Mouse (Mus musculus) frontal cortex, postnatal 25 days (tissue): ENCODE data around the gene Pamr1.
A peak's percentile ranks its signal among the peaks of the same experiment; 100 is the strongest.

Experiments used
- DNase-seq, 2 experiments: peaks; one replicate each; pipeline ENCODE4 v3.0.0; 2022; ENCODE audit warnings: low spot score in 2 of 2

Gene Pamr1

DNA sequence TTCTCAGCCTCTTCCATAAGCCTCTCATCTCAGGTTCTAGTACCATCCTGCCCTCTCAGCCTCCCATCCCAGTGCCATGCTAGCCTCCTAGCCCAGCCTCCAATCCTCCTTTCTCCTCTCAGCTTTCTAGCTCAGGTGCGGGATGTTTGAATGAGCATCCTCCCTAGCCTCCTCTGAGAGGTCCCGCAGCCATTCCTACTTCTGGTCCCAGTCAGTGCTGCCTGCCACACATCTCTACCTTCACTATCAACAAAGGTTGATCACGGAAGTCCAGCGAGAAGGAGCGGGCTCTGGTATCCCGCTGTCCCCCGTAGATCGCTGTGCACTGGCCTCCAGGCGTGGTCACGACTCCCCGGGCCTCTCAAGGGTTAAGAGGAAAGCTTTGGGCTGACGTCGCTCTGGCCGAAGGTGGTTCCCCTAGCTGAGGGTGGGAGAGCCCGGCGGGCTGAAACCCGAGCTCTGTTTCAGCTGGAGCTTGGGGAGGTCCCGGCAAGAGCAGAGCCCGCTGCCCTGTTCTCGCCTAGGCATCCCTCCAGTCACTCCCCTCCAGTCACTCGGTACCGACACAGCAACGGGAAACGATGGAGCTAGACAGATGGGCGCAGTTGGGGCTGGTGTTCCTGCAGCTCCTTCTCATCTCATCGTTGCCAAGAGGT lies at the start of gene Pamr1:
TSS of gene Pamr1 (plus strand) at position 402 of the 656 bp plus-strand sequence.
- no peak for DNase-seq

DNA sequence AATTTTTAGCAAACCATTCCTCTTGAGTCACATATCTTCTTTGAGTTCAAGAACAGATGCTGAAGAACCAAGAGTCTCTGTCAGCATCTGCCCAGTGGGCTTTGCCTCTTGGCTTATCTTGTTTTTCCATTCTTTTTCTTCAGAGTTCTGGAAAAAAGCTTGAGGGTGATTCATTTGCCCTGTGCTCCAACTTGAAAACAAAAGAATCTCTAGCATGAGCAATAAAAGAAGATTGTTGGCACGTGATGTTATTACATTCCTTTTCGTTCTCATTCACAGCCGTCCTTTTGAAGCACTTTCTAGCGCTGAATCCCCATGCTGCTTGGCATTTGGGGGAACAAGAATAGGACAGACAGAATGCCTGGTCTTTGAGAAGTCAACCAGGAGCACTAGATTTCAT lies 42.2 kb upstream of the Pamr1 start:
- no peak for DNase-seq

DNA sequence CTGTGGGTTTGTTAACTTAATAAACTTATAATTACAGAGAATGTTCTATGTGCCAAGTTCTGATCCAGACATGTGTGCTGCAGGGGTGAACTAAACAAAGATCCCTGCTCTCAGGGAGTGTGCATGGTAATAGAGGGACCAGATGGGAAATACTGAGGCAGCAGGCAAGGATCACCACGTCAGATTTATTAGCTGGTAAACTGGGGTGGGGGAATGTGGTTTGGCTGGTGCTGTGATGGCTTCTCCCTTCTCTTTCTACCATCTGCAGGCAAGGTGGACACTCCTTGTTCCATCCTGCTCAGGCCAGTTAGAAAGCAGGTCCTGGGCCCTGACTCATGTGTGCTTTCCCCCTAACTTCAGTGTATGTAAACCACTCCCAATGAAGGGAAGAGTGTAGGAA lies 41.7 kb upstream of the Pamr1 start:
- no peak for DNase-seq

DNA sequence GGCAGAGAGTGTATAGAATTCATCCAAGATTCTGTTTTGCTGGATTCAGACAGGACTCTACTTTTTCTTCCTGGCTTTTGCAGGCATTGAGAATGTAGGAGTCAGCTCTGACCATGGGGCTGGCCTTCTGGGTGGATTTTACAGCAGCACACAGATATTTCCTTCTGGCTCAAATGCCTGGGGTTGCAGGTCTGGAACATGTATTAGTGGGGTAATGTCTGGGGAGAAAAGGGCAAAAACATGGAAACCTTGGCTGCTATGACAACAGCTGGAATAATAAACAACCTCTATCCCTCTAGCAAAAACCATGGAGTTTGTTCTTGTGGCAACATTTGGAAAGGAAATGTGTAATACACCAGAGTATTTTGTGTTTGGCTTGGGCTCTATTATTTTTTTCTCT lies 29.9 kb upstream of the Pamr1 start:
- no peak for DNase-seq

DNA sequence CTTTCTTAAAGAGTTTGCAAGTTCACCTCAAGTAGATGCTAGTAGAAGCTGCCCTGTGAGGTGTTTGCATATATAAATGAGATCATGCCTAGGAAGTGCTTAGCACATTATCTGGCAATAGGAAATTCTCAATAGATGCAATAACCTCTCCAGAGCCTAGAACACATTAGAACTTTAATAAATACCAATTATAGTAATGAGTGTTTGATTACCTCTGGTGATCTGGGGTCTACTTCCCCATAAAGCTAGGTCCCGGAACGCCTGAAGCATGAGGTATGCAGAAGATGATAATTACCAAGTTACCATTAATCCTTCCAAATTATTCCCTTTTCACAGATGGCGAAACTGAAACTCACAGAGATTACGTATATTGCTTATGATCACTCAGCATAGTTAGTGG lies 22.2 kb upstream of the Pamr1 start:
- no peak for DNase-seq

DNA sequence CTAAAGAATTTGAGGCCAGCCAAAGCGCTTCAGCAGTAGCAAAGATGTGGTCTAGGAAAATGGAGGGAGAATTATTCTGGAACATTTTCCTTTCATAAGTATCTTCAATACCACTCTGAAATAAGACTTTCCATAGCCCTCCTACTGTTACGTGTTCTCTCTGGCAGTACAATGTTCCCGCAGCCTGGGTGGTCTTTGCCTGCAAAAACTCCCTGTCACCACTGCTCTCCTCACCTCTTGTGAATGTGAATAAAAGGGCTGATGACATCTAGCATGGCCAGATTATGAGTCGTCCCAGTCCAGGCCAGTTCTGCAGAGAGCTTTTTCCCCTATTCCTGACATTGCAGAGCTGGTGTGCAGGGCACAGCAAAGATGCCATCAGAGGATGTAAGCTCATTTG lies 16.4 kb upstream of the Pamr1 start:
- DNase-seq, result no peak

DNA sequence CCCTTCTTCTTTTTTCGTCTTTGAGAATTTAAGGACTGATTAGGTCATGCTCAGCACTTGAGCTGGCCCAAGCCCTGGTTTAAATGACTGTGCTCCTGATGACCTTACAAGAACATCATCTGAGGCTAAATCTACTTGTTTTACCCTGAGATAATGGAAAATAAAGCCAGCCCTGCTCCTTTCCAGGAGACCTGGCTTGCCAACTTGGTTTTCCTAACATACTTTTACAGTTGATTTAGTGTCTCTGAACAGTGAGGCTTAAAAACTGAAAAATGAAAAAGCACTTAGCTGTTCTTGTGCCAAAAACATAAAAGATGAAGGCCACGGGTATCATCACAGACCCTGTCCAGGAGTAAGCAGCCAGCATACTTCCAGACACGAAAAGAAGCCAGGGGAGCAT lies 13.0 kb upstream of the Pamr1 start:
- DNase-seq, result no peak

DNA sequence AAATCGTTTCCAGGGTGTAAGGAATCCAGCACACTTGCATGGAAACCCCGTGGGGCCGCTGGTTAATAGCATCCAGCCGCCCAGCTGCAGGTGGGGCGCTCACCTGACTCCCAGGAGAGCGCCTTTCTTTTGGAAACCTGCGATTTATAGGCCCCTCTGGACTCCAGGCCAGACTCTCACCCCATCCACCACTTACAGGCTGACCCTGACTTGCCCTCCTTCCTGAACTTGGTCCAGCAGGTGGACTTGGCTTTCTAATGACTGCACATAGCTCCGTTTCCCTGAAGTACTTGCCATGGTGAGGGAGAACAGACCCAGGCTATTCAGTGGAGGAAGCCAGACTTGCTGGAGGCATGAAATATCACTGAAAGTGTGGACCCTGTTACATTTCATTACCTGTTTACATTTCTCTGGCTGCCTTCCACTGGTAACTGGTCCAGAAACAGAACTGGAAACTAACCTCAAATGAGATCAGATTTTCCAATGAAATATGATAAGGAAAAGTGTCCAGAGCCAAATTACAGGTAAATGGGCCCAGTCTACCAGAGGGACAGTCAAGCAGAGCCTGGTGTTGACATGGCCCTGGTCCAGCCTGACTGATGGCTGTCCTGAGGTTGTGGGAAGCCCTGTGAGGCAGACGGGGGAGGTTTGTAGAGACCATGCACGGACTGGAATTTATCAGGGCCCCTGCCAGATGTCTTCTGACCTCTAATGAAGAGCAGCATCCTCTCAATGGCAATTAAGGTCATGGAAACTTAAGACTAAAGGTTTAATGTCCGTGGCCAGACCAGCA lies 9.2 kb upstream of the Pamr1 start:
- no peak for DNase-seq

DNA sequence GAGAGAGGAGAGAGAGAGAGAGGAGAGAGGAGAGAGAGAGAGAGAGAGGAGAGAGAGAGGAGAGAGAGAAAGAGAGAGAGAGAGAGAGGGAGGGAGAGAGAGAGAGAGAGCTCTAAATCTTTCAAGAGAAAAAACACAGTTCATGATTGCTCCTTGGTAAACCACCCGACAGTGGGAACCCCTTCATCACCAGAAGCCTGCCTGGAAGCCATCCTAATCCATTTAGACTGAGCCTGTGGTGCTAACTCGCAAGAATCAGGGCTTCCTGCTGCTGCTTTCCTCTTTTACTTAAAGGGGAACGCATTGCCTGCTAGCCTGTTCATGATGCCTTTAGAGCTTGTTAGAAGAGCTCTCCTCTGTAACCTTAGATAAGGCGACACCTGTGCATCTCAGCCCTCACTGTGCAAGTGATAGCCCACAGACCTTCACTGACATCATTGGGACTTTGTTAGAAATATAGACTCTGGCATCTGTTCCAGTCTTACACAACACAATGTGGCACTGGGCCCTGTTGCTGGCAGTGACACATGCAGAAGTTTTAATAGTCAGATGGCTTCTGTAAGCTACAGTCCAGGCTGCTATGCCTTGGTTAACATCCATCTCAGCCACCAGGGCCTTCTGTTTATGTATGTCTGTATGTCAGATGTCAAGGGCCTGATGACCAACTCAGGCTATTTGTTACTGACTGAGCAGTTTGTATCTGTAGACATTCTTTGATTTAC lies 8.2 kb upstream of the Pamr1 start:
- DNase-seq, result no peak

DNA sequence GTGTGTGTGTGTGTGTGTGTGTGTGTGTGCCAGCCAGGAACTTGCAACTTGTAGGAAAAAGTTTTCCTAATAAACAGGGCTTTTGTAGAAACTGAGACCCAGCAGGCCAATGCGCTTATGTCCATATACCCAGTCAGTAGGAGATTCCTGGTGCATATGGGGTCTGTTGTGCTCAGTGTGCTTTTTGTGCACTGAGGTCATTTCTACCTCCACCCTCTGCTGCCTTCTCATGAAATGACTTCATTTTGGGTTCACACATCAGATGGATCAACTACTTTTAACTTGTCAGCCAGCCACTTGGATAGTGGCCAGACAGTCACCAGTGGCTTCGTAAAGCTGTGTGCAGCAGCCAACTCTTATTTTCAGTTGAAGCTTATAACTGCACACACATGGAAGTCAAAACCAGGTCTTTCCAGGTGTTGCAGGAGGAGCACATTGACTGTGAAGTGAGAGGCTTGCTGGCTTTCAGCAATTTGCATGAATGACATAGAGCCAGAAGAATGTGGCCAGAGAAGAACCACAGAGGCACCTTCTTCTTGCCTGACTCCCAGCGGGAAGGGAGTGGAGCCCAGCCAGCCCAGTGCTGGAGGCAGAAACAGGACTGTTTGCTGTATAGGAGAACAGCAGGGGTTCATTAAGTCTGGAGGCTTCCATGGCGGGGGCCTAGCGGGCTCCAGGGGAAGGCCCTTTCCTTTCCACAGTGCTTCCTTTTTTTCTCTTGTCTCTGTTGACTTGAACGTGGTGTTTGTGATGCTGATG lies 5.7 kb upstream of the Pamr1 start:
- no peak for DNase-seq

DNA sequence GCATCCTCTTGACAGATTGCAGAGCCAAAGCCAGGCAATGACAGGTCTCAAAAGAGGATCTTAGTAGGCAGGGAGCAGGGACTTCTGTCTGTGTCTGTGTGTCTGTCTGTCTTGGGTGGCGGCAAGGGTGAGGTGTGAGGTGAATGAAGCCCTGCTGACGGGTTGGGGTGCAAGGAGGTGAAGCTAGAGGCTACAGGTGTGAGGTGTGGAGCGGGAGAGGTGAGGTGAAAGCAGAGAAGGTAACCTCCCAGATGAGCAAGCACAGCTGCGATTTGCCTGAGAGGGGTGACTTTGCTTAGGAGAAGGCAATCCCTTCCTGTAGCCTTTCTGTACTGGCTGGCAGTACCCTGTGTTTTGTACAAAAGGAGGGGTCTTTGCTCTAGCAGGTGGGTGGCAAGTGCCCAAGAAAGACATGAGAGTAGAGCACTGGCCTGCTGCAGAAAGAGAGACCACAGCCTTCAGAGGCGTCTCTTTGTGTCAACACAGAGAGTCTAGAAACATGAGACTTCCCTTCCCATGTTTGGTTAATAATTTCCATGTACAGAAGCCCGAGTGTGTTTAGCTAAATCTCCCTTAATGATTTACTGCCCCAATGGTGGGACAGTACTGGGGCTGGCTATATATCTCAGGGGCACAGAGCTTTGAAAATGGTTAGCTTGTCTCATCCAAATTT lies 1.2 kb downstream of the Pamr1 start:
- no peak for DNase-seq

DNA sequence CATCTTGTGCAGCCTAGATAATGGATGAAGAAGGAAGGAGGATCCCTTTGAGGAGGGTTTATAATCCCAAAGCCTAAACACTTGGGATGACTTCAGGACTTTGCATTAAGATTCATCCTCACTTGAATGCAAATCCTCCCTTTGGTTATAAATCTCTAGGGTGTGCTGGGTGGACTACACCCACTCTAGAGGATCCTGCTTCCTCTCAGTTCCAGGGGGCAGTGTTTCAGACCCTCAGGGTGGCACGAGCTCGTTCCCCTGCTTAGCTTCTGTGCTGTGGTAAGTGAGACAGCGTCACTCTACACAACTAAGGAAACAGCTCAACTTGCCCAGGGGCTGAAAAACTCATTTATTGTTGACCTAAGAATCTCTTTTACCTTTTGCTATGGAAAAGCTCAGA lies 1.8 kb downstream of the Pamr1 start:
- DNase-seq, result no peak

DNA sequence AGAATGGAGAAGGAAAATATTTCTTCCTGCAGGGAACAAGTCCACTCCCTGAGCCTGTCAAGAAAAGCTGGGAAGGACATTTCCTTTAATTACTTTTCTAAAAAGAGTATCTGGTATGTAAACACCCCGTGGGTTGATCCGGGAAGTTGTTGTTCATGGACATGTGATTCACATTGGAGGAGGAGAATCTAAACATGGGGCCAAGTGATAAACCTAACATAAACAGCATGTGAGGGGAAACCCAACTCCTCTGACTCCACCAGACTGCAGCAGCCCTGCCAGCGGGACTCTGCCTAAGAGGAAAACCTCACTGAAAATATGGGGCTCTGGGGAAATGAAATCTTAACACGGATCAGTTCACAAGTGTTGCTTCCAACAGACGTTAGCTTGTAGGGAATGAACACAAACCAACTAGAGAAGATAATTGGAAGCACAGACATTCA lies 2.3 kb downstream of the Pamr1 start:
- no peak for DNase-seq

DNA sequence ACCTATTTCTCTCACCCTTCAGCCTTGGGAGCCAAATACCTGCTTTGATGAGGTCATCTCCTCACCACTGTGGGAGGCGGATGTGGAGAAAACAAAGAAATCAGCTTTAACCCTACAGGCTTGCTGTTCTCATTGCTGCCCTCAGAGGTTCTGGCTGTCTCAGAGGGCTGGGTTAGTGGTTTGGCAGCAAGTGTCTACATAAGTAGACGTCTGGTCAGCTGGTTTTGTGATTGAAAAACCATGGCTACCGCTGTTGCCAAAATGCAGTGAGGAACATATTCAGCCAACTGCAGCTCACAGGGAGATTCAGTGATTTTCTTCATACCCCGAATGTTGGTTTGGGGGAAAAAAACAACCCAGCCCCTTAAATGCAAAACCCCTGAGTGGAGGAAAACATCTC lies 7.3 kb downstream of the Pamr1 start:
- DNase-seq, result no peak

DNA sequence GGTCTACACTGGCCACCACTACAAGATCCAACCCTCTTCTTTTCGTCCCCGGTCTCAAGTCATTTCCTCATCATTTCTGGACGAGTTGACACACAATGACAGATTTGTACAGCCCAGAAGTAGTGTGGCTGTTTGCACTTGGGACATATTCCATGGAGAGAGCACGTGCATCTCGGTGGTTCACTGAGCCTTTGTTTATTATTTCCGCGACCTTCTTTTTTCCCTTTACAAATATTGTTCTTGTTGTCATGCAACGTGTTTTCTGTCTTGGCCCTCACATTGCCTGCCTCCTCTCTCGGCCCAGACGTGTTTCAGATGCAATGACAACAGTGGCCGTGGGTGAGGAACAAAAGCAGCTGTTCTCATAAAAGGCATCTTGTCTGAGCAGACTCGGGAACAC lies 9.2 kb downstream of the Pamr1 start:
- DNase-seq, result no peak

DNA sequence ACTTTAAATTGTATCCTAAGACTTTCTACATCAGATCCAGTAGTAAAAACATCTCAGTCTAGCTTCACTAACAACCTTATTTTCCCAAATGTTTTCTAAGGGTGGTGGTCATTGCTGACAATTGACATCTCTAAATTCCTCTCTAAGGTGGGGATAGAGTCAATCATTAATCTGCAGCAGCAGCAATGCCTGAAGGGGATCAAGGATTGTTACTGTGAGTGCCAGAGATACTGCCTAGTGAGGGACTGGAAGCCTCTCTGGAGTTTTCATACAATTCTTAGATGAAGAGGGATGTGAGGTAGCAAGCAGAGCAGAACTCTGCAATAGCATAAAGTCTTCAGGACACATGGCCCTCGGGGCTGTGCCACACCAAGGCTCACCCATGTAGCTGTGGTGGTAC lies 14.0 kb downstream of the Pamr1 start:
- DNase-seq, result no peak

DNA sequence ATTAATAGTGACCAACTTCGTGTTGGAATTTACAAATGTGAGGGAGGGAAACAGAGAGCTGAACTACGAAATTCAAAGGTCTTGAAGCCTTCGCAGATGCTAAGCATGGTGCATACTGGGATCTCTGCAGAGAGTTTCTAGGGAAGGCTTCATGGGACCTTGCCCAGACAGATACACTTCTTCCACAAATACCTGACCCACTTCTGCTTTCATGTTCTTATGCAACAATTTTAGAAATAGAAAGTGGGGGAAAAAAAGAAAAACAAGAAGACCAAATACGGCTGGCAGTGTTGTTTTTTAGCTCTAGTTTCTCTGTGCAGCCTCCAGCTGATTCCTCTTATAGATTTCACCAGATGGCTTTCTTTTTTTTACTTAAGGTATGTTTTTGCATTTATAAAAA lies 29.4 kb downstream of the Pamr1 start:
- no peak for DNase-seq

DNA sequence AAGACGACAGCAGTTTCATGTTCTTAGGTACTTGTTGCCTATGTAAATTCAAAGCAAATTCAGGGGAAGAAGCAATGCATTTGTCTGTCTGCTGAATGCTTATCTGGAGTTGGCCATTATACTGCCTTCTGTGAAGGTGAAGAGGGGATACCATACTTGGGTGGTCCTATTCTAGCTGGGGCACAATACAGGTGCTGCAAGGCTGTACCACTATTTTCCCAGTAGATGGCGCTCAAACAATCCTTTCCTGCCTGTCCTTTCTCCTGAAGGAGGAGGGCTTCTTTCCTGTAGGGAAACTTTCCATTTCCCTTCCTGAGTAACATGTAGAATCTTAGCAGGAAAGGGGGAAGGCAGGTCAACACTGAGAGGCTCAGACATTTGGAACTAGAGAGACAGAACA lies 40.2 kb downstream of the Pamr1 start:
- peak in 1 of 2 experiments; percentile 25 for DNase-seq

DNA sequence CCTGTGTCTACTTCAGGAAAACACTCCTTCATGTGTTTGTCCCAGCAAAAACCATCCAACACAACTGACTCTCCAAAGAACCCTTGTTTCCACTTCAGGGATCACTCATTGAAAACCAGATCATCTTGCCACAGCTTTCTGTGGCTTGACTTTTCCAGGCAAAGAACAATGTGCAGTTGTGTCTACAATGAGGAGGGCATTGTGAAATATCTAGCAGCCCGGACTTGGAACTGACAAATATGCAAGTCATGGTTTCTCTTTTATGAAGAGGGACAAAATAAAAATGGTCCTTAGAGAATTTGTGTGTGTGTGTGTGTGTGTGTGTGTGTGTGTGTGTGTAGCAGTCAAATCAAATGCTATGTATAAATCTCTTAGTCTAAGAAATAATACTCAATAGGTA lies 44.7 kb downstream of the Pamr1 start:
- no peak for DNase-seq

DNA sequence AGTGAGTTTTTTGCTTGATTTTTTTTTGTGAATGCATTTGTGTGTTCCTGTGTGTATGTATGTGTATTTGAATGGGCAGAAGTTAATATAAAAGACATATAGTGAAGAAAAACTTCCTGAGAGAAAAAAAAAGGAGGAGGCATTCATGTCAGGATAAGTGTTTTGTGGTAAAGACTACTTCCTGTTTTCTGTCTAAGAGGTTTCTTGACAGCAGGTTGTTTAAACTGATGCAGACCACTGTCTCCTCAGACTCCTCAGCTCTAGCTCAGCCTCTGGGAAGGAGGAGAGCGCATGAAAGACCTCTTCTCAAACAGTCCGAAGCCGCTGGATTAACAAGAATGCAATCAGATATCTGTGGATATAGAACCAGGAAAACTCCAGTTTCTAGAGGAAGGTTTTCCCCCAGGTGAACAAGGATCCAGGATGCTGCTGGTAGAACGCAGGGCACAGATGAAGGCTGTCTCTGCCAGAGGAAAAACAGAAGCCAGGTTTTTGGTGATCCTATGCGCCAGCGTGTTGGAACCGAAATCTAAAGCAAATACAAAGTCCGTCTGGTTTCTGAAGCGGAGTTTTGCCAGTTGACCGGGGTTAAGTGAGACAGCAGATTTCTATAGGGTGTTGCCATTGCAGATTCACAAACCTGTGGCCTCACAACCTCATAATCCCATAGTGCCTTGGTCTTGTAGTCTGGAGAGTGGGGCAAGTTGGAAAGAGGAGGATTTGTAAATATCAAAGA lies 45.8 kb downstream of the Pamr1 start:
- no peak for DNase-seq
